Mouse (Mus musculus) neural tube, embryonic 12.5 days (tissue): ENCODE measurements around the gene Arhgap42. TPM values are rescaled to one million over a fixed set of nuclear protein-coding genes. Genes with fewer than 3 reads are reported as not detected.

Source experiments
- ATAC-seq: fragments of 200-750 bp; cut with Nextera tagmentation; 2 replicates; pipeline ENCODE4 v1.8.0; 2017; ENCODE audit warnings: low read depth, mild to moderate bottlenecking, moderate TSS enrichment, moderate library complexity; ENCODE audit not compliant: low FRiP score
- H3K27ac ChIP-seq: fragments of 300-500 bp; sonication (generic); 2 replicates; pipeline ENCODE4 v1.5.1; 2016
- H3K27me3 ChIP-seq: fragments of 300-500 bp; sonication (generic); replicated peaks from 2 replicates; pipeline ENCODE4 v1.6.1; 2016; ENCODE audit warnings: mild to moderate bottlenecking
- H3K36me3 ChIP-seq: fragments of 300-500 bp; sonication (generic); 2 replicates; pipeline ENCODE4 v1.6.1; 2016; ENCODE audit warnings: mild to moderate bottlenecking
- H3K4me1 ChIP-seq: fragments of 300-500 bp; sonication (generic); 2 replicates; pipeline ENCODE4 v1.6.1; 2016
- H3K4me2 ChIP-seq: fragments of 300-500 bp; sonication (generic); replicated peaks from 2 replicates; pipeline ENCODE4 v1.6.1; 2016; ENCODE audit warnings: mild to moderate bottlenecking
- H3K4me3 ChIP-seq: fragments of 300-500 bp; sonication (generic); 2 replicates; pipeline ENCODE4 v1.5.1; 2016
- H3K9ac ChIP-seq: fragments of 300-500 bp; sonication (generic); 2 replicates; pipeline ENCODE4 v1.6.1; 2016; ENCODE audit warnings: mild to moderate bottlenecking
- H3K9me3 ChIP-seq: fragments of 300-500 bp; sonication (generic); 2 replicates; pipeline ENCODE4 v1.6.1; 2016; ENCODE audit warnings: mild to moderate bottlenecking
- WGBS: fragments of 180-500 bp; shearing (Covaris S2); methylation state at CpG from one replicate; pipeline ENCODE4 v1.1.7; 2016; 5-methylcytosine and 5-hydroxymethylcytosine counted together
- polyA plus RNA-seq: library from polyadenylated mRNA; unstranded; fragments of >200 nt; fragmentation: Nextera tagmentation; extraction: Ambion mirVana; gene quantifications from 2 replicates; pipeline ENCODE4 v1.2.1, GENCODE M21; 2016

Gene Arhgap42
- 25.5 and 29.1 TPM in 2 replicates for polyA plus RNA-seq

- Histone ChIP-seq H3K4me3 (peak within 1 kb of the TSS; percentile 77), H3K36me3 (no peaks in the 10 kb centered on the region), H3K27ac (peak within 1 kb of the TSS; percentile 59), H3K9me3 (no peaks in the 10 kb centered on the region), H3K9ac (peak within 1 kb of the TSS; percentile 91), H3K27me3 (no peaks in the 10 kb centered on the region), H3K4me2 (peak within 1 kb of the TSS; percentile 82), H3K4me1 (peaks cover 9% of the 10 kb centered on the region; the same call in 1 of the 2 replicates)
- under 1% methylated on average over 77 of the region's 78 CpGs for WGBS
- ATAC-seq, result peak; percentile 92
Observed at GRCm38 (mm10) chr9:9238438-9239391, at the start of gene Arhgap42. Arhgap42 (minus strand) TSS chr9:9239101.

- no peaks in the 10 kb centered on the region for H3K4me1 ChIP-seq
- no peak overlapping the region for H3K27ac ChIP-seq
- H3K4me2 ChIP-seq, result no peak overlapping the region
- no peak overlapping the region for H3K9ac ChIP-seq
- no peaks in the 10 kb centered on the region for H3K36me3 ChIP-seq
- no peaks in the 10 kb centered on the region for H3K9me3 ChIP-seq
- WGBS, result 91% methylated on average over 2 of the region's 2 CpGs
- H3K27me3 ChIP-seq, result no peaks in the 10 kb centered on the region
- no peak overlapping the region for H3K4me3 ChIP-seq
- ATAC-seq, result no peak
Observed at GRCm38 (mm10) chr9:9288140-9288539, 49.2 kb upstream of the Arhgap42 start.

- Histone ChIP-seq H3K9ac (no peak overlapping the region), H3K4me2 (no peak overlapping the region), H3K36me3 (no peaks in the 10 kb centered on the region), H3K27ac (no peak overlapping the region), H3K4me3 (no peak overlapping the region), H3K4me1 (0 out of 2 replicates have a peak, but pooled peaks cover 5% of the 10 kb centered on the region), H3K27me3 (no peaks in the 10 kb centered on the region), H3K9me3 (no peaks in the 10 kb centered on the region)
- WGBS, result 3% methylated on average over 2 of the region's 2 CpGs
- 0 out of 2 replicates have a peak, but pooled peaks have one; percentile 31 for ATAC-seq
Observed at GRCm38 (mm10) chr9:9269305-9269704, 30.4 kb upstream of the Arhgap42 start.

- H3K27me3 ChIP-seq, result no peaks in the 10 kb centered on the region
- H3K27ac ChIP-seq, result no peak overlapping the region
- no peak overlapping the region for H3K4me3 ChIP-seq
- no peak overlapping the region for H3K9ac ChIP-seq
- no peaks in the 10 kb centered on the region for H3K9me3 ChIP-seq
- 0 out of 2 replicates have a peak, but pooled peaks cover 5% of the 10 kb centered on the region for H3K4me1 ChIP-seq
- 83% methylated on average over 6 of the region's 6 CpGs for WGBS
- no peak overlapping the region for H3K4me2 ChIP-seq
- no peaks in the 10 kb centered on the region for H3K36me3 ChIP-seq
- no peak for ATAC-seq
Observed at GRCm38 (mm10) chr9:9267606-9268601, 29.0 kb upstream of the Arhgap42 start.

GRCm38 (mm10) chr9:9263543-9263942, 24.6 kb upstream of the Arhgap42 start:
- H3K27ac ChIP-seq, result no peak overlapping the region
- H3K9ac ChIP-seq, result no peak overlapping the region
- WGBS, result 57% methylated on average over 1 of the region's 1 CpGs
- ATAC-seq, result no peak
- H3K4me3 ChIP-seq, result no peak overlapping the region
- no peak overlapping the region for H3K4me2 ChIP-seq
- no peaks in the 10 kb centered on the region for H3K36me3 ChIP-seq
- H3K9me3 ChIP-seq, result no peaks in the 10 kb centered on the region
- H3K4me1 ChIP-seq, result no peaks in the 10 kb centered on the region
- H3K27me3 ChIP-seq, result no peaks in the 10 kb centered on the region

- no peaks in the 10 kb centered on the region for H3K4me1 ChIP-seq
- H3K9ac ChIP-seq, result no peak overlapping the region
- WGBS, result 87% methylated on average over 2 of the region's 2 CpGs
- no peak for ATAC-seq
- H3K36me3 ChIP-seq, result no peaks in the 10 kb centered on the region
- H3K27me3 ChIP-seq, result no peaks in the 10 kb centered on the region
- H3K4me2 ChIP-seq, result no peak overlapping the region
- no peaks in the 10 kb centered on the region for H3K9me3 ChIP-seq
- H3K27ac ChIP-seq, result no peak overlapping the region
- H3K4me3 ChIP-seq, result no peak overlapping the region
Observed at GRCm38 (mm10) chr9:9262479-9262878, 23.6 kb upstream of the Arhgap42 start.

- 92% methylated on average over 1 of the region's 1 CpGs for WGBS
- no peak overlapping the region for H3K9ac ChIP-seq
- H3K27me3 ChIP-seq, result no peaks in the 10 kb centered on the region
- H3K27ac ChIP-seq, result no peak overlapping the region
- no peak overlapping the region for H3K4me3 ChIP-seq
- ATAC-seq, result no peak
- no peaks in the 10 kb centered on the region for H3K9me3 ChIP-seq
- no peaks in the 10 kb centered on the region for H3K36me3 ChIP-seq
- H3K4me1 ChIP-seq, result no peaks in the 10 kb centered on the region
- no peak overlapping the region for H3K4me2 ChIP-seq
Observed at GRCm38 (mm10) chr9:9254764-9255163, 15.9 kb upstream of the Arhgap42 start.

- H3K27me3 ChIP-seq, result no peaks in the 10 kb centered on the region
- H3K36me3 ChIP-seq, result no peaks in the 10 kb centered on the region
- no peak overlapping the region for H3K4me3 ChIP-seq
- H3K4me2 ChIP-seq, result no peak overlapping the region
- 56% methylated on average over 2 of the region's 2 CpGs for WGBS
- H3K4me1 ChIP-seq, result no peaks in the 10 kb centered on the region
- no peaks in the 10 kb centered on the region for H3K9me3 ChIP-seq
- H3K9ac ChIP-seq, result no peak overlapping the region
- ATAC-seq, result no peak
- no peak overlapping the region for H3K27ac ChIP-seq
Observed at GRCm38 (mm10) chr9:9248529-9248928, 9.6 kb upstream of the Arhgap42 start.

- Histone ChIP-seq H3K27ac (no peak overlapping the region), H3K27me3 (no peaks in the 10 kb centered on the region), H3K4me3 (no peak overlapping the region), H3K4me2 (no peak overlapping the region), H3K36me3 (no peaks in the 10 kb centered on the region), H3K9me3 (no peaks in the 10 kb centered on the region), H3K4me1 (no peaks in the 10 kb centered on the region), H3K9ac (no peak overlapping the region)
- no peak for ATAC-seq
Observed at GRCm38 (mm10) chr9:9245994-9246393, 7.1 kb upstream of the Arhgap42 start.

- H3K4me3 ChIP-seq, result no peak overlapping the region
- ATAC-seq, result no peak
- no peak overlapping the region for H3K4me2 ChIP-seq
- no peak overlapping the region for H3K27ac ChIP-seq
- no peaks in the 10 kb centered on the region for H3K9me3 ChIP-seq
- no peaks in the 10 kb centered on the region for H3K27me3 ChIP-seq
- 63% methylated on average over 4 of the region's 4 CpGs for WGBS
- no peaks in the 10 kb centered on the region for H3K4me1 ChIP-seq
- H3K36me3 ChIP-seq, result no peaks in the 10 kb centered on the region
- no peak overlapping the region for H3K9ac ChIP-seq
Observed at GRCm38 (mm10) chr9:9243834-9244233, 4.9 kb upstream of the Arhgap42 start.

- WGBS, result 85% methylated on average over 7 of the region's 7 CpGs
- Histone ChIP-seq H3K9ac (no peak overlapping the region), H3K27ac (no peak overlapping the region), H3K4me3 (no peak overlapping the region), H3K4me1 (peaks cover 9% of the 10 kb centered on the region; the same call in 1 of the 2 replicates), H3K4me2 (no peak overlapping the region), H3K27me3 (no peaks in the 10 kb centered on the region), H3K36me3 (no peaks in the 10 kb centered on the region), H3K9me3 (no peaks in the 10 kb centered on the region)
- ATAC-seq, result no peak
Observed at GRCm38 (mm10) chr9:9241202-9241795, 2.4 kb upstream of the Arhgap42 start.
